Mouse (Mus musculus): Measurements from ENCODE around the gene Gm13871.
"Not testable (repeated sequence)": the region's sequence is repeated elsewhere in the genome, so short reads cannot be mapped to it uniquely, and the experiment has no call there.

Gm13871 gene

DNA sequence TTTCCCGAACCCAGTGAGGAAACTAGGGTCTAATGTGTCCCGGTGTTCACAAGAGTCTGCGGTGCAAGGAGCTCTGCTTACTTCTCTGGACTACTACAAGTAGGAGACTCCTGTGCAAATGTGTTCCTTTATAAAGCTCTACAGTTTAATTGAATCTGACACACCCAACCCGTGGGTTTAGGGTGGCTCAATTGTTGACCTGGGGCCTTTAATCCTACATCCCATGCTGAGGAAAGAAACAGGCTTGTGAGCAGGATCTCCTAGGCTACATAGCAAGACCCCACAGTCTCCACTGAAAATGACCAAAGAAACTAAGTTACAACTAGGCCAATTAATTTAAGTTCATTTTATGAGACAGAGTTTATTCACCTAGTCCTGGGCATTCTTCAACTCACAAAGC lies at the start of gene Gm13871:
Gene Gm13871 (minus strand): TSS at position 101 of the 400 bp plus-strand sequence.
- not testable (repeated sequence) for DNase-seq

DNA sequence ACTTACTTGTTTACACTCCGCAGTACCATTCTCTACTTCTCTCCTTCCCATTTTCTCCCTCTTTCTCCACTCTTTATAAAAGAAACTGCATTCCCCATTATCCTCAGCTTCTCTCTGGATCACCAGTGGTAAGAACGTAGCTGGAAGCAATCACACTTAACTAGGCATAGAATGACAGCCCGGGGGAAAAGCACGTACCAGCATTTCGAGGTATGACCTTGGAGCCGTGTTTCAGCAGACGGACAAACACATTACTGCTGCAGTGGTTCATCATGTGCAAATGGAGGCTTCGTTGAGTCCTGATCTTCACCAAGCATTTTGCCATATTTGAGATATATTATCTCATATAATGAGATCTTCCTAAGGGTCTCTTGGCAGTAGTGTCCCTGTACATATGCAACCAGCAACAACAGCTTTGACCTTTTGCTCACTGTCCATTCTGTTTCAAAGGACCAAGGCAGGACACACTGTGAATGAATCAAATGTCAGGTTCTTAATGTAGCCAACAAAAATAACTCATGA lies 44.7 kb upstream of the Gm13871 start, which contains the start of gene 2310002L09Rik:
Gene 2310002L09Rik (minus strand): TSS at position 472 of the 522 bp plus-strand sequence.
- no peak for DNase-seq

DNA sequence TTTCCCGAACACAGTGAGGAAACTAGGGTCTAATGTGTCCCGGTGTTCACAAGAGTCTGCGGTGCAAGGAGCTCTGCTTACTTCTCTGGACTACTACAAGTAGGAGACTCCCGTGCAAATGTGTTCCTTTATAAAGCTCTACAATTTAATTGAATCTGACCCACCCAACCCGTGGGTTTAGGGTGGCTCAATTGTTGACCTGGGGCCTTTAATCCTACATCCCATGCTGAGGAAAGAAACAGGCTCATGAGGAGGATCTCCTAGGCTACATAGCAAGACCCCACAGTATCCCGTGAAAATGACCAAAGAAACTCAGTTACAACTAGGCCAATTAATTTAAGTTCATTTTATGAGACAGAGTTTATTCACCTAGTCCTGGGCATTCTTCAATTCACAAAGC lies 14.9 kb upstream of the Gm13871 start, which contains the start of gene Gm11756:
Gene Gm11756 (minus strand): TSS at position 101 of the 400 bp plus-strand sequence.
- not testable (repeated sequence) for DNase-seq

DNA sequence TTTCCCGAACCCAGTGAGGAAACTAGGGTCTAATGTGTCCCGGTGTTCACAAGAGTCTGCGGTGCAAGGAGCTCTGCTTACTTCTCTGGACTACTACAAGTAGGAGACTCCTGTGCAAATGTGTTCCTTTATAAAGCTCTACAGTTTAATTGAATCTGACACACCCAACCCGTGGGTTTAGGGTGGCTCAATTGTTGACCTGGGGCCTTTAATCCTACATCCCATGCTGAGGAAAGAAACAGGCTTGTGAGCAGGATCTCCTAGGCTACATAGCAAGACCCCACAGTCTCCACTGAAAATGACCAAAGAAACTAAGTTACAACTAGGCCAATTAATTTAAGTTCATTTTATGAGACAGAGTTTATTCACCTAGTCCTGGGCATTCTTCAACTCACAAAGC lies 14.7 kb downstream of the Gm13871 start, which contains the start of gene Gm11757:
Gene Gm11757 (minus strand): TSS at position 101 of the 400 bp plus-strand sequence.
- not testable (repeated sequence) for DNase-seq

DNA sequence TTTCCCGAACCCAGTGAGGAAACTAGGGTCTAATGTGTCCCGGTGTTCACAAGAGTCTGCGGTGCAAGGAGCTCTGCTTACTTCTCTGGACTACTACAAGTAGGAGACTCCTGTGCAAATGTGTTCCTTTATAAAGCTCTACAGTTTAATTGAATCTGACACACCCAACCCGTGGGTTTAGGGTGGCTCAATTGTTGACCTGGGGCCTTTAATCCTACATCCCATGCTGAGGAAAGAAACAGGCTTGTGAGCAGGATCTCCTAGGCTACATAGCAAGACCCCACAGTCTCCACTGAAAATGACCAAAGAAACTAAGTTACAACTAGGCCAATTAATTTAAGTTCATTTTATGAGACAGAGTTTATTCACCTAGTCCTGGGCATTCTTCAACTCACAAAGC lies 29.6 kb downstream of the Gm13871 start, which contains the start of gene Gm11758:
Gene Gm11758 (minus strand): TSS at position 101 of the 400 bp plus-strand sequence.
- not testable (repeated sequence) for DNase-seq

Measured in thymus, postnatal 25 days (tissue).